20 mouse cellular contexts compared by ENCODE assay signal in the genomic region with DNA sequence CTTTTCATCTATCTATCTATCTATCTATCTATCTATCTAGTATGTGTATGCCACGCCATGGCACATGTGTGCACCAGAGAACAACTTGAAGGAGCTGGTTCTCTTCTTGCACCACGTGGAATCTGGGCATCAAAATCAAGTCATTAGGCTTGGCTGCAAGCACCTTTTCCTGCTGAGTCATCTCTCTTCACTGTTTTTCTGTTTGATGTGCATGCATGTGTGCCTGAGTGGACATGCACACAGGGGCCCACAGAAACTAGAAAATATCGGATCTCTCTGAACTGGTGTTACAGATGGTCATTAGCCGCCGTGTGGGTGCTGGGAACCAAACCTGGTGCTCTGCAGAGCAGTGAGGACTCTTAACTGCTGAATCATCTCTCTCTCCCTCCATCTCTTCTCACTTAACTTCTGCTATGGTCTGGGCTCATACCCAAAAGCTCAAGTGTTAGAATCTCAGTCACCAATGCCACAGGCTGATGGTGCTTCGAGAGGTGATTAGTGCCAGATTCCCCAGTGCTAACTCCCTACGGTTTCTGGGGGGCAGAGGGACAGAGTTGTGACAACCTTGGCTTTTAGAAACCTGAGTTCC. TPM values are rescaled to one million over a fixed set of nuclear protein-coding genes. Genes with fewer than 3 reads are reported as not detected.
DNase-seq lines count a peak whose midpoint lies in the region; ATAC-seq and TF ChIP-seq lines count a peak whose summit lies in the region.
"Had no signal": no experiment of that assay in that cellular context is flagged by ENCODE, and none has a peak within 500 bp of the region (broad histone marks: within the 10 kb centered on the region; RNA-seq: fewer than 3 reads in every experiment).

No protein-coding gene starts in this region.

- no peak for TF ChIP-seq CTCF in hindbrain, postnatal 0 days (IDR thresholded peaks at IDR 0.05; ENCODE audit: low read depth)

- no peak overlapping the region for H3K4me3 ChIP-seq in hindbrain, embryonic 13.5 days
- no peak overlapping the region for H3K4me3 ChIP-seq in hindbrain, postnatal 0 days (ENCODE audit: low read length)
- no peak overlapping the region for H3K4me3 ChIP-seq in forebrain, embryonic 10.5 days
- H3K4me3 ChIP-seq in midbrain, embryonic 13.5 days (replicated peaks): no peak overlapping the region
- H3K4me3 ChIP-seq: embryonic facial prominence, embryonic 12.5 days; heart, embryonic 15.5 days; hindbrain, embryonic 12.5 days; limb, embryonic 13.5 days; neural tube, embryonic 15.5 days had no signal

- H3K9ac ChIP-seq in hindbrain, embryonic 13.5 days: no peak overlapping the region
- no peak overlapping the region for H3K9ac ChIP-seq in hindbrain, postnatal 0 days (replicated peaks; ENCODE audit: low read length)
- no peak overlapping the region for H3K9ac ChIP-seq in midbrain, embryonic 13.5 days (replicated peaks)
- H3K9ac ChIP-seq: embryonic facial prominence, embryonic 12.5 days; heart, embryonic 15.5 days; limb, embryonic 13.5 days; neural tube, embryonic 15.5 days had no signal

- H3K4me1 ChIP-seq in hindbrain, embryonic 13.5 days (replicated peaks): peaks cover 57% of the 10 kb centered on the region
- peaks cover 19% of the 10 kb centered on the region for H3K4me1 ChIP-seq in hindbrain, postnatal 0 days (ENCODE audit: insufficient read depth, low read length)
- peaks cover 61% of the 10 kb centered on the region for H3K4me1 ChIP-seq in forebrain, embryonic 10.5 days
- peaks cover 56% of the 10 kb centered on the region for H3K4me1 ChIP-seq in midbrain, embryonic 13.5 days (replicated peaks)

- H3K27ac ChIP-seq in hindbrain, embryonic 13.5 days: 0 out of 2 replicates have a peak overlapping the region, but pooled peaks have one; percentile 79
- no peak overlapping the region for H3K27ac ChIP-seq in hindbrain, postnatal 0 days
- H3K27ac ChIP-seq in forebrain, embryonic 10.5 days: peak overlapping the region; percentile 59
- peak overlapping the region; percentile 75 for H3K27ac ChIP-seq in midbrain, embryonic 13.5 days
- H3K27ac ChIP-seq: embryonic facial prominence, embryonic 12.5 days; heart, embryonic 15.5 days; limb, embryonic 13.5 days; macrophage had no signal

- H3K36me3 ChIP-seq in hindbrain, embryonic 13.5 days: no peaks in the 10 kb centered on the region; the same call in 1 of the 2 replicates
- H3K36me3 ChIP-seq in hindbrain, postnatal 0 days (ENCODE audit: insufficient read depth, low read length): no peaks in the 10 kb centered on the region
- no peaks in the 10 kb centered on the region for H3K36me3 ChIP-seq in forebrain, embryonic 10.5 days (replicated peaks)
- no peaks in the 10 kb centered on the region for H3K36me3 ChIP-seq in midbrain, embryonic 13.5 days
- H3K36me3 ChIP-seq: embryonic facial prominence, embryonic 12.5 days; heart, embryonic 15.5 days; hindbrain, embryonic 12.5 days; limb, embryonic 13.5 days; neural tube, embryonic 15.5 days had no signal

- H3K27me3 ChIP-seq in hindbrain, embryonic 13.5 days: no peaks in the 10 kb centered on the region
- no peaks in the 10 kb centered on the region for H3K27me3 ChIP-seq in hindbrain, postnatal 0 days (ENCODE audit: insufficient read depth, low read length)
- H3K27me3 ChIP-seq in forebrain, embryonic 10.5 days (ENCODE audit: poor library complexity, severe bottlenecking): peaks cover 13% of the 10 kb centered on the region
- H3K27me3 ChIP-seq in midbrain, embryonic 13.5 days: no peaks in the 10 kb centered on the region
- H3K27me3 ChIP-seq: embryonic facial prominence, embryonic 12.5 days; limb, embryonic 13.5 days; neural tube, embryonic 15.5 days had no signal

- WGBS in hindbrain, embryonic 13.5 days: 96% methylated on average over 7 of the region's 7 CpGs
- 83% methylated on average over 7 of the region's 7 CpGs for WGBS in hindbrain, postnatal 0 days
- 90% methylated on average over 7 of the region's 7 CpGs for WGBS in forebrain, embryonic 10.5 days
- WGBS in midbrain, embryonic 13.5 days: 91% methylated on average over 7 of the region's 7 CpGs

- H3K4me2 ChIP-seq in hindbrain, embryonic 13.5 days: no peak overlapping the region
- H3K4me2 ChIP-seq in hindbrain, postnatal 0 days (ENCODE audit: low read depth, low read length): no peak overlapping the region
- no peak overlapping the region for H3K4me2 ChIP-seq in midbrain, embryonic 13.5 days (replicated peaks)
- H3K4me2 ChIP-seq: embryonic facial prominence, embryonic 12.5 days; heart, embryonic 15.5 days; hindbrain, embryonic 12.5 days; limb, embryonic 13.5 days had no signal

- intact Hi-C loops in left cerebral cortex, postnatal 14 days (cut with DNase I): loop anchor here (5.0 kb wide), 1 partner anchor 37 kb away; no protein-coding TSS in a partner anchor

- ATAC-seq in hindbrain, embryonic 13.5 days (ENCODE audit: low FRiP score): no peak
- no peak for ATAC-seq in hindbrain, postnatal 0 days
- no peak for ATAC-seq in midbrain, embryonic 13.5 days

- H3K9me3 ChIP-seq in hindbrain, embryonic 13.5 days: no peaks in the 10 kb centered on the region
- no peaks in the 10 kb centered on the region for H3K9me3 ChIP-seq in hindbrain, postnatal 0 days (ENCODE audit: low read length)
- H3K9me3 ChIP-seq in forebrain, embryonic 10.5 days: no peaks in the 10 kb centered on the region
- H3K9me3 ChIP-seq in midbrain, embryonic 13.5 days: no peaks in the 10 kb centered on the region
- H3K9me3 ChIP-seq: embryonic facial prominence, embryonic 12.5 days; heart, embryonic 15.5 days; hindbrain, embryonic 12.5 days; limb, embryonic 13.5 days; neural tube, embryonic 15.5 days had no signal

- DNase-seq in hindbrain, postnatal 0 days (ENCODE audit: low spot score): no peak
- DNase-seq in 416B (ENCODE audit: low read depth): peak; percentile 28
- no peak for DNase-seq in forebrain, embryonic 10.5 days (ENCODE audit: extremely low spot score, low spot score)
- no peak for DNase-seq in left cerebral cortex, postnatal 14 days (ENCODE audit: low spot score in 2 of 2)
- no peak for DNase-seq in B cell, adult 2 months
- no peak for DNase-seq in ovary, postnatal 14 days (ENCODE audit: low spot score)
- DNase-seq: adrenal gland, postnatal 14 days; heart, adult 11 months; kidney, adult 18-20 months; kidney, postnatal 36 days; layer of hippocampus, postnatal 36 days; thymus, postnatal 4 days had no signal

RNA-seq across cellular contexts. Expression of gene Faap20, which starts 55.0 kb away (rescaled TPM):
- 78.8 and 84.8 TPM in 2 replicates for polyA plus RNA-seq in hindbrain, embryonic 13.5 days (2015; fragmentation: Nextera tagmentation; extraction: Ambion mirVana)
- 51.2 and 61.4 TPM in 2 replicates for total RNA-seq in hindbrain, postnatal 0 days (2014; rRNA removed)
- 60.8 and 62.5 TPM in 2 replicates for polyA plus RNA-seq in hindbrain, postnatal 0 days (2015; fragmentation: Nextera tagmentation; extraction: Ambion mirVana)
- 108 and 110 TPM in 2 replicates for polyA plus RNA-seq in forebrain, embryonic 10.5 days (2016; fragmentation: Nextera tagmentation; extraction: Ambion mirVana)
- 91.2 and 92.7 TPM in 2 replicates for polyA plus RNA-seq in midbrain, embryonic 13.5 days (2015; fragmentation: Nextera tagmentation; extraction: Ambion mirVana)
- 10 to 100 TPM; 22.6 to 27.0 TPM for total RNA-seq in left cerebral cortex, postnatal 14 days (2021)

RNA-seq across cellular contexts. Expression of gene Prkcz, which starts 56.6 kb away (rescaled TPM):
- 63.3 and 69.2 TPM in 2 replicates for polyA plus RNA-seq in hindbrain, embryonic 13.5 days (2015; fragmentation: Nextera tagmentation; extraction: Ambion mirVana)
- total RNA-seq in hindbrain, postnatal 0 days (2014; rRNA removed): 85.0 and 85.1 TPM in 2 replicates
- 80.4 and 84.2 TPM in 2 replicates for polyA plus RNA-seq in hindbrain, postnatal 0 days (2015; fragmentation: Nextera tagmentation; extraction: Ambion mirVana)
- 15.5 and 16.8 TPM in 2 replicates for polyA plus RNA-seq in forebrain, embryonic 10.5 days (2016; fragmentation: Nextera tagmentation; extraction: Ambion mirVana)
- polyA plus RNA-seq in midbrain, embryonic 13.5 days (2015; fragmentation: Nextera tagmentation; extraction: Ambion mirVana): 56.7 and 59.5 TPM in 2 replicates
- total RNA-seq in left cerebral cortex, postnatal 14 days (2021): 100 to 1,000 TPM; 204 to 214 TPM
- polyA plus RNA-seq: macrophage had no signal
